Mouse (Mus musculus) liver, adult 2 months (tissue): ENCODE results near the gene Hipk2.

Experiments used
- CTCF ChIP-seq: fragments of 200-500 bp; IDR thresholded peaks from 2 replicates; pipeline ENCODE4 v1.5.1; 2011; ENCODE audit warnings: low read depth, low read length, control low read depth
- POLR2A ChIP-seq: fragments of 200-500 bp; IDR thresholded peaks from 2 replicates; pipeline ENCODE4 v1.6.1; 2011; ENCODE audit warnings: low read length, control low read depth; ENCODE audit not compliant: insufficient read depth; ENCODE audit errors: extremely low read depth

GRCm38 (mm10) chr6:38796388-38796787 is 79.6 kb downstream of the Hipk2 start:
- no peak for TF ChIP-seq CTCF
- TF ChIP-seq POLR2A, result no peak
